Mouse (Mus musculus): ENCODE measurements around the gene Vmn2r86.
"Not testable (repeated sequence)": the region's sequence is repeated elsewhere in the genome, so short reads cannot be mapped to it uniquely, and the experiment has no call there.

- TF ChIP-seq CTCF (IDR thresholded peaks at IDR 0.05; ENCODE audit: control insufficient read depth, insufficient read depth, insufficient read length); USF1 (IDR thresholded peaks at IDR 0.05; ENCODE audit: low read depth); MYOD1 (IDR thresholded peaks at IDR 0.05; ENCODE audit: control insufficient read depth, insufficient read length, low read depth): not testable (repeated sequence)
Observed at GRCm38 (mm10) chr10:130429603-130430002, 26.2 kb downstream of the Vmn2r86 start, which contains the start of gene Vmn2r85.
